In genomic region chr19:32958276-32958675, GRCm38 (mm10) we compare ENCODE assay signal across 20 mouse cellular contexts.
DNase-seq lines count a peak whose midpoint lies in the region; TF ChIP-seq lines count a peak whose summit lies in the region.
"Had no signal": no experiment of that assay in that cellular context is flagged by ENCODE, and none has a peak within 500 bp of the region (broad histone marks: within the 10 kb centered on the region; RNA-seq: fewer than 3 reads in every experiment).

No protein-coding gene starts in this region.

- H3K4me3 ChIP-seq in ES-Bruce4 (ENCODE audit: low read depth, low read length) (no peak overlapping the region), ES-E14 (ENCODE audit: insufficient read depth in 1 of 2, low read depth in 1 of 2, low read length in 2 of 2, poor library complexity in 1 of 2, severe bottlenecking in 1 of 2) (no peak overlapping the region)
- H3K4me3 ChIP-seq in layer of hippocampus, adult 2 months: no peak overlapping the region
- H3K4me3 ChIP-seq: embryonic facial prominence, embryonic 12.5 days; embryonic facial prominence, embryonic 15.5 days; heart, embryonic 13.5 days; hindbrain, embryonic 12.5 days; hindbrain, embryonic 15.5 days had no signal

- no peak for TF ChIP-seq POLR2A in ES-Bruce4 (IDR thresholded peaks at IDR 0.05; ENCODE audit: insufficient read depth, low read length)

- H3K36me3 ChIP-seq in ES-Bruce4 (ENCODE audit: control insufficient read depth, insufficient read depth, low read length, poor library complexity, severe bottlenecking) (no peaks in the 10 kb centered on the region), ES-E14 (ENCODE audit: control insufficient read depth, insufficient read depth, low read length, poor library complexity, severe bottlenecking) (no peaks in the 10 kb centered on the region)
- H3K36me3 ChIP-seq: embryonic facial prominence, embryonic 12.5 days; embryonic facial prominence, embryonic 15.5 days; heart, embryonic 13.5 days; hindbrain, embryonic 12.5 days; hindbrain, embryonic 15.5 days had no signal

- in situ Hi-C loops in ES-E14 (cut with MboI; ENCODE audit: low sequenced_read_pairs in 2 of 2, unreplicated experiment in 2 of 2): loop anchor here in 1 of 2 experiments (10.0 kb wide), 1 partner anchor 233 kb away; no protein-coding TSS in a partner anchor

- H3K9me3 ChIP-seq in ES-Bruce4 (replicated peaks; ENCODE audit: control insufficient read depth, insufficient read depth, low read length, poor library complexity, severe bottlenecking): no peaks in the 10 kb centered on the region
- no peaks in the 10 kb centered on the region for H3K9me3 ChIP-seq in ES-E14 (ENCODE audit: control insufficient read depth, insufficient read depth, low read depth, low read length)
- H3K9me3 ChIP-seq: embryonic facial prominence, embryonic 12.5 days; embryonic facial prominence, embryonic 15.5 days; heart, embryonic 13.5 days; hindbrain, embryonic 12.5 days; hindbrain, embryonic 15.5 days had no signal

- H3K27me3 ChIP-seq in ES-Bruce4 (ENCODE audit: control insufficient read depth, insufficient read depth, low read length, poor library complexity, severe bottlenecking): no peaks in the 10 kb centered on the region
- H3K27me3 ChIP-seq: embryonic facial prominence, embryonic 15.5 days; heart, embryonic 13.5 days; hindbrain, embryonic 15.5 days; Patski had no signal

- H3K4me1 ChIP-seq in ES-Bruce4 (ENCODE audit: control insufficient read depth, insufficient read depth, low read length): peaks cover 15% of the 10 kb centered on the region
- peaks cover 15 to 50% of the 10 kb centered on the region in 2 experiments for H3K4me1 ChIP-seq in ES-E14 (ENCODE audit: control insufficient read depth in 2 of 2, insufficient read depth in 2 of 2, low read length in 2 of 2, poor library complexity in 1 of 2)

- TF ChIP-seq EP300 in ES-Bruce4 (IDR thresholded peaks at IDR 0.05; ENCODE audit: insufficient read depth, low read depth, low read length): no peak

- DNase-seq in ES-E14 (ENCODE audit: low read depth, low spot score): peak; percentile 48
- peak; percentile 80 for DNase-seq in ZHBTc4 (ENCODE audit: low read depth, low spot score)
- DNase-seq in adrenal gland, adult (ENCODE audit: inconsistent age in 2 of 2, low spot score in 1 of 2): no peak
- DNase-seq in layer of hippocampus, adult 2 months (ENCODE audit: low spot score in 2 of 2): no peak
- no peak for DNase-seq in cerebellum, postnatal 14 days
- DNase-seq: adrenal gland, postnatal 10 days; adrenal gland, postnatal 36 days; cerebellum, adult 18-20 months; cerebellum, adult 9-10 months; cerebellum, postnatal 25 days; forebrain, postnatal 0 days; gastrocnemius, postnatal 25 days; heart, adult 18-20 months had no signal

- no peak for TF ChIP-seq CTCF in ES-Bruce4 (IDR thresholded peaks at IDR 0.05; ENCODE audit: low read depth, low read length)
- no peak for TF ChIP-seq CTCF in layer of hippocampus, adult 2 months (conservative IDR thresholded peaks at IDR 0.05)

- H3K27ac ChIP-seq in ES-Bruce4 (ENCODE audit: insufficient read depth, low read length): peak overlapping the region; percentile 87
- peak overlapping the region; percentile 83 for H3K27ac ChIP-seq in ES-E14 (ENCODE audit: insufficient read depth, low read depth, low read length, poor library complexity, severe bottlenecking)
- H3K27ac ChIP-seq in layer of hippocampus, adult 2 months: no peak overlapping the region
- H3K27ac ChIP-seq: embryonic facial prominence, embryonic 12.5 days; embryonic facial prominence, embryonic 15.5 days; heart, embryonic 13.5 days; hindbrain, embryonic 12.5 days; hindbrain, embryonic 15.5 days had no signal

- H3K9ac ChIP-seq in ES-Bruce4 (ENCODE audit: low read depth, poor library complexity, severe bottlenecking) (no peak overlapping the region), ES-E14 (ENCODE audit: insufficient read depth, low read depth, low read length, poor library complexity, severe bottlenecking) (0 out of 2 replicates have a peak overlapping the region, but pooled peaks have one; percentile 11)
- H3K9ac ChIP-seq: embryonic facial prominence, embryonic 12.5 days; embryonic facial prominence, embryonic 15.5 days; forebrain, postnatal 0 days; heart, embryonic 13.5 days; hindbrain, embryonic 12.5 days; hindbrain, embryonic 15.5 days had no signal

TF ChIP-seq in ES-E14, 5 proteins besides CTCF, POLR2A, EP300 and RAD21:
- no peak for TF ChIP-seq ZC3H11A (IDR thresholded peaks at IDR 0.05; ENCODE audit: borderline replicate concordance, low read depth, low read length)
- TF ChIP-seq CHD2 (IDR thresholded peaks at IDR 0.05; ENCODE audit: low read depth, low read length): no peak
- TF ChIP-seq ZNF384 (IDR thresholded peaks at IDR 0.05; ENCODE audit: low read depth, low read length): no peak
- no peak for TF ChIP-seq HCFC1 (IDR thresholded peaks at IDR 0.05; ENCODE audit: borderline replicate concordance, insufficient read depth, low read length)
TF ChIP-seq in ES-E14: peak in this region for 0.

Comparison
In these comparisons a context has a peak if more than half of its experiments do, and no peak if none do; other contexts are left out.
1. DNase-seq: peak in ES-E14 (single experiment) and ZHBTc4 (single experiment); none in adrenal gland, adult (0 of 2), layer of hippocampus, adult 2 months (0 of 2) and cerebellum, postnatal 14 days (0 of 2).